Mouse (Mus musculus) testis, postnatal 10 days (tissue): ENCODE results near the gene Acaa1a.

ENCODE experiments used
- DNase-seq: peaks from one replicate; pipeline ENCODE4 v3.0.0; 2021; ENCODE audit warnings: low spot score

Acaa1a gene

DNA sequence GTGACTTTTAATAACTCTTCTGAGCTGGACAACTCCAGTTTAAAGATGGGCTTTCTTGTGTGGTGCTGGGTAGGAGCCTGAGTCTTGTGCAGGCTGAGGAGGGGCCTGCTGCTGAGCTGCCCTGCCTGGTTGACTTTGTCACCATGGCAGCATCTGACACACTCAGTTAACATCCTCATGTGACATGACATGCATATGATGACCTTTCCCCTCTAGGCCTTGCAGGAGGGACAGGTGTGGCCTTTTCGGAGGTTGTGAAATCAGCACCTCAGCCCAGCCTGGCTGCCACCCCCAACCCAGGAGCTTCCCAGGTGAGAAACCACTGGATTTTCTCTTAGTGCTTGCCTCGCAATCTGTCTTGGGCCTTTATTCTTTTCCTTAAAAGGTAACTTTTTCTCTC lies 50.7 kb downstream of the Acaa1a start:
- DNase-seq, result no peak

DNA sequence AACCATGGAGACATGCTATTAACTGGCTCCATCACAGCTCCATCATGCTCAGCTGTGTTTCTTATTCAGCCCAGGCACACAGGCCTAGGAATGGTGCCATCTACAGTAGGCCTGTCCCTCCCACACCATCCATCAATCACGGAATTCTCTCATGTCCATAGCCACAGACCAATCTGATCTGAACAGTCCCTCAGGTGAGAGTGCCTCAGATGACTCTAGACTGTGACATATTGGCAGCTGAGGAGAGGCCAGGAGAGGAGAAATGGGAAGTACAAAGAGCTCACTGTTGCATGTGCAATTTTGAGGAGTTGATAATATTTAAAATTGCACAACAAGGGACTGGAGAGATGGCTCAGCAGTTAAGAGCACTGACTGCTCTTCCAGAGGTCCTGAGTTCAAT lies 55.3 kb downstream of the Acaa1a start:
- no peak for DNase-seq
